Mouse (Mus musculus): ENCODE data around the gene Cyb5r4.

- no peak for TF ChIP-seq CTCF (IDR thresholded peaks at IDR 0.05)
- TF ChIP-seq EP300 (IDR thresholded peaks at IDR 0.05) = no peak
Observed at GRCm38 (mm10) chr9:87005435-87005779, 16.4 kb upstream of the Cyb5r4 start.

Measured in lung, postnatal 0 days (tissue).